Mouse (Mus musculus): ENCODE results near the gene Capza1. TPM values are rescaled to one million over a fixed set of nuclear protein-coding genes. Genes with fewer than 3 reads are reported as not detected.

Gene Capza1
- total RNA-seq, 1 experiment from 2014 or later, result 317 TPM

DNA sequence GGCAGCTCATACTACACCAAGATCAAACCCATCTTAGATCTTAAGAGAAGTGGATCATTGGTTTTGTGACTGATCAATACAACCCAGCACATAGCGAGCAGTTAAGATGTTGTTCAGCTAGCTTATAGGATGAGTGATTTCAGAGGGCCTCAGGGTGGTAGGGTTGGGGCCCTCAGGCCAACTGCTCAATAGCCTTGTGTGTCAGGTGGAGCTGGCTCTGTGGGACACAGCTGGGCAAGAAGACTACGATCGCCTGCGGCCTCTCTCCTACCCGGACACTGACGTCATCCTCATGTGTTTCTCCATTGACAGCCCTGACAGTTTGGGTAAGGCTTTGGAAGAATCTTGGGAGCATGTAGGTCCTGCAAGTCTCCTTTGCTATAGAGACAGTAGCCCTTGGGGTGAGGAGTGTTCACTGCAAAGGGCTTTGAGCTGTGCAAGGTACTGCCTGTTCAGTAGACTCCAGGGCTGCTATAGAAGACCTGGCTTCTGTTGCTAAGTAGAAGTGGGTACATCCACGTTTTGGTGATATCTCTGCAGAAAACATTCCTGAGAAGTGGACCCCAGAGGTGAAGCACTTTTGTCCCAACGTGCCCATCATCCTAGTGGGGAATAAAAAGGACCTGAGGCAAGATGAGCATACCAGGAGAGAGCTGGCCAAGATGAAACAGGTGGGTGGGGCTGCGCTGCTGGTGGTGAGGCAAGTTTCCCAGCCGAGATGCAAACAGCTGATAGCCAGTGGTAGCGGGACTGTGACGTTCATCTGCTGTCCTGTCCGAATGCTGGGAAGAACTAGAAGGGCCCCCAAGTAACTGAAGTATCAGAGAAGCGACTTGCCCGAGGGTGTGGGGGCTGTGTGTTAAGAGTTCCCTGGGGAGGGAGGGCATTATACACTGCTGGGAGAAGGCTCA is 71.7 kb downstream of the Capza1 start:
- ATAC-seq (ENCODE audit: extremely low read depth, insufficient number of reproducible peaks, low FRiP score, poor library complexity, severe bottlenecking), result no peak

- no peak for ATAC-seq (ENCODE audit: extremely low read depth, insufficient number of reproducible peaks, low FRiP score, poor library complexity, severe bottlenecking)
These were observed 72.6 kb downstream of the Capza1 start for GRCm38 (mm10) chr3:104791671-104792070.

DNA sequence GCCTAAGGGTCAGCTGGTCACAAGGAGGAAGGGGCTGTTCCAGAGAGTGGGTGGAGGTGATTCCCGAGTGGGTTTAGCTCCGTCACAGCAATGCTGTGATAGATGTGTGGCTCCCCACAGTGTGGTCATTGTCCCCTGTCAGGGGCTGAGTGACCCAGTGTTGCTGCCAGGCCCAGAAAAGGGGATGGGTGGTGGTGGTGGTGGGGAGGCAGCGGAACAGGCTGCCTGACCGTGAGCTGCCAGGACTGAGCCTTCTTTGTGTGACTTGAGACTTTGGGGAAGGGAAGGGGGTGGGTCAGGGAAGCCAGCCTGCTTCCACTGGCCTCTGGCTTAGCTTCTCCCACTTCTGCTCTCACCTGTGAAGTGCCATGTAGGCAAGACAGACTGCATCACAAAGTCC is 73.3 kb downstream of the Capza1 start:
- ATAC-seq (ENCODE audit: extremely low read depth, insufficient number of reproducible peaks, low FRiP score, poor library complexity, severe bottlenecking), result no peak

- ATAC-seq (ENCODE audit: extremely low read depth, insufficient number of reproducible peaks, low FRiP score, poor library complexity, severe bottlenecking), result no peak
These were observed 73.8 kb downstream of the Capza1 start for GRCm38 (mm10) chr3:104790401-104790937.

DNA sequence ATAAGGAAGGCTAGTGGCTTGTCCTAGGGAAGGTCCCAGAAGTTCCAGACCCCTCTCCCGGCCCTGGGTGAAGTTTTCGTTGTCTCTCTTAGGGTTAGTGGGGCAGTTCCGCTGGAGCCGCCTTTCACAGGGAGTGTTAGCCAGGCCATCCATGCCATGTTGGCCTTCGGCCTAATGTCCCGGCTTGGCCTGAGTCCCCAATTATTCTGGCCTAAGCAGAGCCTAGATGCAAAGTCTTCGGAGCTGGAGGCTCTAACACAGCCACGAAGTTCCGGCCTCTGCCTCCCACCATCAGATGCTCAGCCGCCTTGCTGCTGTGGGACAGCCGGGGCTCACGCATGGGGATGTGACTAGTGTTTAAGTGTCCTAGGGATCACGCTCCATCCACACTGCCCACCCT is 74.5 kb downstream of the Capza1 start:
- no peak for ATAC-seq (ENCODE audit: extremely low read depth, insufficient number of reproducible peaks, low FRiP score, poor library complexity, severe bottlenecking)

DNA sequence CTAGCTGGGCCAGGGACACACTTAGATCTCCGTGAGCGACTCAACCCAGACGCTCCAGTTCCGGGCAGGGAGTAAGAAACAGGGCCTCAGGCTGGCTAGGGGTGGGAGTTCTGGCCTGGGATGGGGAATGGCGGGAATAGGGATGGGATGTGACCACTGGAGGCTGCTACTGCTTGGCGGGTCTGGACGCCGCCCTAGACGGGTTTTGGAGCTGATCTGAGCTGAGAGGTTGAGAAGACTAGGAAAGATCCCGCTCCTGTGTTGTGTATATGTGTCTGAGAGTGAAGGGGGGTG is 75.0 kb downstream of the Capza1 start:
- no peak for ATAC-seq (ENCODE audit: extremely low read depth, insufficient number of reproducible peaks, low FRiP score, poor library complexity, severe bottlenecking)

DNA sequence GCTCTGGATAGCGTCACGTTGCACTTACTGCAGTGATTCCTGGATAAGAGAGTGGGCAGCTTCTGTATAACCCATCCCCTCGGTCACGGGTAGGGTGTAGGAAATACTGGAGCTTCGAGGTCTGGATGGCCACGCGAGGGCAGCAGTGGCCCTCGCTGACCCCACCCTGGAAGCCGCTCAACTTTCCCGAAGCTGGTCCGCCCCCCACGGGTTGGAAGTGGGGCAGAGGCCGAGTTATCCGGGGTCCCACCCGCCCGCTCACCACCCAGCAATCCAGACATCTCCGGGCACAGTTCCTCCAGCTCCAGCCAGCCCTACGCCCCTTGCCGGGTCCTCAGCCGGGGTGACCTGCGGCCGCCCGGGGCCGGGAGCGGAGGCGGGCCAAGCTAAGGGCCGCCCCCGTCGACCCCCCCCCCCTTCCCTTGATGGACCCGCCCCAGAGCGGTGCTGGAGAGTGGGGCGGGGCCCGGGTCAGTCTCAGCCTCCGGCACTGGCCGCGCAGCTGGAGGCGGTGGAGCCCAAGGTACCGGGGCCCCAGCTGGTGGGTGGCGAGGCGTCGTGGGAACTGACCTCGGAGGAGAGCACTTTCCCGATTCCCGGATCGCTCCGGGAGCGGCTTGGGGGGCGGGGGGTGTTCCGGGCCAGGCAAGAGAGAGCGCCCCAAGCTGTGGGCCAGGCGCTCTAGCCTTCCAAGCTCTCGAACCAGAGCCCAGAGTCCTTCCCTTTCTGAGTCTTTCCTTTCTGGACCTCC is 75.6 kb downstream of the Capza1 start:
- ATAC-seq (ENCODE audit: extremely low read depth, insufficient number of reproducible peaks, low FRiP score, poor library complexity, severe bottlenecking), result peak; percentile 47

GRCm38 (mm10) chr3:104788075-104788474 is 76.2 kb downstream of the Capza1 start, which contains the start of gene Rhoc:
TSS of gene Rhoc (plus strand) at chr3:104788375.
- ATAC-seq (ENCODE audit: extremely low read depth, insufficient number of reproducible peaks, low FRiP score, poor library complexity, severe bottlenecking), result no peak

GRCm38 (mm10) chr3:104785284-104785683 is 79.0 kb downstream of the Capza1 start:
- no peak for ATAC-seq (ENCODE audit: extremely low read depth, insufficient number of reproducible peaks, low FRiP score, poor library complexity, severe bottlenecking)

- no peak for ATAC-seq (ENCODE audit: extremely low read depth, insufficient number of reproducible peaks, low FRiP score, poor library complexity, severe bottlenecking)
These were observed 80.3 kb downstream of the Capza1 start for GRCm38 (mm10) chr3:104783971-104784500.

DNA sequence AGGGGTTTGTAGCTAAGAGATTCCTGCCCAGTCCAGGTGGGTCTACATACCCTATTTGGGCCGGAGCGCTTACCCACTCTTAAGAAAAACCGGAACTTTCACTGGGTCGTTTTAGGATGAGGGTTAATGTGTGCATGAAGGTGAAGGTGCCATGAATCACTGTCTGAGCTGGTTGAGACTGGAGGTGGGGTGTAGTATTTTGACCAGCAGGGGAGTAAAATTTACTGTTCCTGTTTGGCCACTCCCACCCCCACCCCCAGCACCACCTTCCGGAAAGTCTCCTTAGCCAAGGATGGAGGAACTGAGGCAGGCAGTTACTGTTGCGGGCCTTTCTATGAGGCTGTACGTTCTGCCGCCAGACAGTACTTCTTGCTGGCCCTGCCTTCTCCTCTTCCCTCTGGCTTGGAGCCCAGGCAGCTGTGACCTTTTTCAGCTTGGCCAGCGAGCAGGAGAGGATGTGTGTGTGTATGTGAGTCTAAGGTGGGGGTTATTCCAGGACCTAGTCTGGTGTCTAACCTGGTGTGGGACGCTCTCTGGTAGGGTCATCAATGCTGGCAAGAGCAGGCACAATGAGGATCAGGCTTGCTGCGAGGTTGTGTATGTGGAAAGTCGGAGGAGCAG is 82.1 kb downstream of the Capza1 start:
- ATAC-seq (ENCODE audit: extremely low read depth, insufficient number of reproducible peaks, low FRiP score, poor library complexity, severe bottlenecking), result no peak

- no peak for ATAC-seq (ENCODE audit: extremely low read depth, insufficient number of reproducible peaks, low FRiP score, poor library complexity, severe bottlenecking)
These were observed 82.8 kb downstream of the Capza1 start, which contains the start of gene Fam19a3 for GRCm38 (mm10) chr3:104781471-104781903. TSS of gene Fam19a3 (minus strand) at chr3:104781840.

DNA sequence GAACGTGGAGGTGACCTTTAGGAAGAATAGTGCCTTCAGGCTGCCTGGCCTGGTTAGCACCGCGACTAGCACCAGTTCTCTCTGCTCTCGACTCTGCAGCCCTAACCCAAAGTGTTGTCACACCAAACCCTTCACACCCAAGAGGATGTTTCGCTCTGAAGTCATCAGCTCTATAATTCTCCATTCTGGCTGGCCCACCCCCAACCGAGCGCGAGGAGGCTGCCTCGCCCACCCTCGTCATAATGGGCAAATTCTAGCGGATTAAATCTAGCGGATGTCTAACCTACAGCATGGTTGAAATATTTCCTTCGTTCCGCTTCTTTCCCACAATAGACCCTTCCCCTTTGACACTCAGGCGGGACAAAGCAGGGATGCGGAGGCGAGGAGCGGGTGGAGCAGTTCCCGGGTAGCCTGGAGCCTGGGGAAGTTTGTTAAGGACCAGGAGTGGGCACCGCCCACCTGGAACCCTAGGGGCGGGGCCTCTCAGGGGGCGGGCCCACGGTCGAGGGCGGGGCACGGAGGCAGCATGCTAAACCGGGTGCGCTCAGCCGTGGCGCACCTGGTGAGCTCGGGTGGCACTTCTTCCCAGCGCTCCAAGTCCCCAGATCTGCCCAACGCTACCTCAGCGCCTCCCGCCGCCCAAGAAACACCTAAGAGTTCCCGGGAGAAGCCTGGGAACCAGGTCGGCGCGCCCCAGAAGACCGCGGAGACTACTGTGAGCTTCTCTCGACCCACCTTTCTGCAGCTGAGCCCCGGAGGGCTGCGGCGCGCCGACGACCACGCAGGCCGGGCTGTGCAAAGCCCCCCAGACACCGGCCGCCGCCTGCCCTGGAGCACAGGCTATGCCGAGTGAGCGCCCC is 83.5 kb downstream of the Capza1 start, which contains the start of gene Ppm1j:
TSS of gene Ppm1j (plus strand) at position 496 of the 860 bp plus-strand sequence.
- ATAC-seq (ENCODE audit: extremely low read depth, insufficient number of reproducible peaks, low FRiP score, poor library complexity, severe bottlenecking), result no peak

DNA sequence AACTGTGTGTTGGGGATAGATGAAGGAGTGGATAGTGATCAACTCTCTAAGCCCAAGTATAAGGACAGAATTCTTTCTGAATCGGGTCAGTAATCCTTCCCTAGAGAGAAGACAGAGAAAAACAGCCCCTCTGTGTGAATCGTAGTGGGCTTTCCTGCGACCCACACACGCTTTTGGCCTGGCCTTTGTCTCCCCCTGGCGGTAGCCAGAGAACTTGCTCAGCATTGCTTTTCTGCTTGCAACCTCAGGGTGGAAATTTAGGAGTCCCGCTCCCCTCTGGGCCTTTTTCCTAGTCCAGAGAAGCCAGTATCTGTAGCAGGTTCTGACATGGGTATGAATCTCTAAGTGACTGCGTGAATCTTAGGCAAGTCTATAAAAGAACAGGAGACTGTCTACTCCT is 84.4 kb downstream of the Capza1 start:
- 0 out of 2 replicates have a peak, but pooled peaks have one; percentile 30 for ATAC-seq (ENCODE audit: extremely low read depth, insufficient number of reproducible peaks, low FRiP score, poor library complexity, severe bottlenecking)

- ATAC-seq (ENCODE audit: extremely low read depth, insufficient number of reproducible peaks, low FRiP score, poor library complexity, severe bottlenecking), result no peak
These were observed 87.0 kb downstream of the Capza1 start for GRCm38 (mm10) chr3:104777342-104777741.

DNA sequence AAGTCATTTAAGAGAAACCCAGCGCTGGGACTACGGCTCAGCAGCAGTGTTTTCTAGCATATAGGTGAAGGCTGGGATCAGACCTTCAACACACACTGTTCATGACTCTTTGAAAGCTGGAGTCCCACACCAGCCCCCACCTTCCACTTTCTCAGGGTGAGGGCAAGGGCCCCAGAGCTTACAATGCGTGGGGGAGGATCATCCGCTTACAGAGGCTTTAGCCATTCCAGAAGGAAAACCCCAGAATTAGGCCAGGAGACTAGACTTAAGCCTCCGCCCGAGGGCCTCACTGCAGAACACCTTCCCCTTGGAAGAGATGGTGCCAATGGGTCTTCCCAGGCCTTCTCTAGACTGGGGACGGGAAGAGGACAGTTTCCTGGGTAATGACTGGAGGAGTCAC is 91.0 kb downstream of the Capza1 start:
- no peak for ATAC-seq (ENCODE audit: extremely low read depth, insufficient number of reproducible peaks, low FRiP score, poor library complexity, severe bottlenecking)
